Mouse (Mus musculus): ENCODE data around the gene Prkg2.

Gene Prkg2

GRCm38 (mm10) chr5:99036596-99037441, at the start of gene Prkg2:
Gene Prkg2 (minus strand): TSS chr5:99037351.
- peak within 1 kb of the TSS; percentile 77 for H3K4me3 ChIP-seq (replicated peaks; ENCODE audit: low read length)
- no peaks in the 10 kb centered on the region for H3K36me3 ChIP-seq (ENCODE audit: insufficient read depth, low read length)
- peaks cover 77% of the 10 kb centered on the region for H3K27me3 ChIP-seq (ENCODE audit: insufficient read depth, low read length)
- TF ChIP-seq POU5F1 (IDR thresholded peaks at IDR 0.05; ENCODE audit: borderline replicate concordance, low read length) (no peak), NANOG (IDR thresholded peaks at IDR 0.05; ENCODE audit: borderline replicate concordance, low read length) (no peak)
- peaks cover 18% of the 10 kb centered on the region for H3K4me1 ChIP-seq (replicated peaks; ENCODE audit: low read depth, low read length)
- H3K9me3 ChIP-seq (ENCODE audit: low read length): no peaks in the 10 kb centered on the region

DNA sequence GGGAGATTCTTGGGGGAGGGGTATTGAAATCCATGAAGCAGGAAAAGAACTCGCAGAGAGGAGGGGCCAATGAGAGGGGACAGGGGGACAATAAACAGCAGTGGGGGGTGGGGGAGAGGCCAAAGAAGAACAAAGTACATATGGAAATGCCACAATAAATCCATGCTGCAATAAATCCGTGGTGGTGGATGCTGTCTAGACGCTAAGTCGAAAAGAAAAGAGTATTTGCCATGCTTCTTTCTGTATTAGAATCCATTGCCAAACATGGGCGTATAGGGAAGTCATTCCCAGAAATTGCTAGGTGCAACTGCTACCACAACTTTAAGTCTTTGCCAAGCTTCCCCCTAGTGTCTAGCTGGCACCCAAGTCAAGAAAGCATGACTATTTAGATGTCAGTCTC, 46.8 kb upstream of the Prkg2 start:
- TF ChIP-seq POU5F1 (IDR thresholded peaks at IDR 0.05; ENCODE audit: borderline replicate concordance, low read length): no peak
- TF ChIP-seq NANOG (IDR thresholded peaks at IDR 0.05; ENCODE audit: borderline replicate concordance, low read length): no peak
- TF ChIP-seq CTCF (conservative IDR thresholded peaks at IDR 0.05; ENCODE audit: low read length): no peak
- no peaks in the 10 kb centered on the region for H3K9me3 ChIP-seq (ENCODE audit: low read length)

DNA sequence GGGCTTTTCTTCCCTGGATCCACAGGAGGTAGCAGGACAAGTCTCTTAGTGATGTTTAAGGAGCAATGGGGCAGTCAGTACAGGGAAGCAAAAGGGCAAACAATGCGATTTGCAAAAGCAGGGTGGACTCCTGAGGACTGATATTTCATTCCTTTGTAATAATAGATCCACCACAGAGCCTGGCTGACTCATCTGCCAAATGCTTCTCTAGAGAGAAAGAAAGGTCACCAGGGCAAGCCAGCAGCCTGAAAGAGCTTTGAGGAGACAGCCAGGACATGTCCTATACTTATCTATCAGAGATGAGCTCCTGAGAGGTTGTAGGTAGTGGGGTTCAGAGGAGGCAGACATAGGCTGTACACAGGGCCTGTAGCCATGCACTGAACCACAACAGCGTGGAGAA, 41.2 kb upstream of the Prkg2 start:
- TF ChIP-seq CTCF (conservative IDR thresholded peaks at IDR 0.05; ENCODE audit: low read length) (no peak), POU5F1 (IDR thresholded peaks at IDR 0.05; ENCODE audit: borderline replicate concordance, low read length) (no peak), NANOG (IDR thresholded peaks at IDR 0.05; ENCODE audit: borderline replicate concordance, low read length) (no peak)
- Histone ChIP-seq H3K4me3 (replicated peaks; ENCODE audit: low read length) (no peak overlapping the region), H3K9me3 (ENCODE audit: low read length) (no peaks in the 10 kb centered on the region), H3K4me1 (replicated peaks; ENCODE audit: low read depth, low read length) (no peaks in the 10 kb centered on the region), H3K36me3 (ENCODE audit: insufficient read depth, low read length) (no peaks in the 10 kb centered on the region), H3K27me3 (ENCODE audit: insufficient read depth, low read length) (no peaks in the 10 kb centered on the region)

More for the DNA sequence above, 46.8 kb upstream of the Prkg2 start:
- H3K36me3 ChIP-seq (ENCODE audit: insufficient read depth, low read length): no peaks in the 10 kb centered on the region
- no peaks in the 10 kb centered on the region for H3K27me3 ChIP-seq (ENCODE audit: insufficient read depth, low read length)
- no peak overlapping the region for H3K4me3 ChIP-seq (replicated peaks; ENCODE audit: low read length)
- H3K4me1 ChIP-seq (replicated peaks; ENCODE audit: low read depth, low read length): peaks cover 10% of the 10 kb centered on the region; the same call in 1 of the 2 replicates

DNA sequence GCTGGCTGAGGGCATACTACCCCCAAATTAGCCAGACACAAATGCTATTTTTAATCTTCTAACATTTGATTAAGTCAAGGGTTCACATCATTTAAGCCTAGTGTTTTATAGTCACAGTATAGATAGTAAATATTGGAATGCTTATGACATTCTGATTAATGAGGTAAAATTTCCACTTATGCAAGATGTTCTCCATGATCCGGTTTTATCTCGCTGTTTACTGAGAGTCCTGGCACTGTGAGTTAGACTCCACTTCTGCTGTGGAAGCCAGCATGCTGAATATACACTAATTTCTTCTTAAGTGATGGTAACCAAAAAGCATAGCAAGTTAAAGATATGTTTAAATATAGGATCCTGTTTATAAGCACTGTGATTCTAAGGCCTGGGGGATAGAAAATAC, 31.2 kb upstream of the Prkg2 start:
- Histone ChIP-seq H3K27me3 (ENCODE audit: insufficient read depth, low read length) (no peaks in the 10 kb centered on the region), H3K36me3 (ENCODE audit: insufficient read depth, low read length) (no peaks in the 10 kb centered on the region), H3K4me3 (replicated peaks; ENCODE audit: low read length) (no peak overlapping the region), H3K9me3 (ENCODE audit: low read length) (no peaks in the 10 kb centered on the region), H3K4me1 (replicated peaks; ENCODE audit: low read depth, low read length) (no peaks in the 10 kb centered on the region)
- TF ChIP-seq POU5F1 (IDR thresholded peaks at IDR 0.05; ENCODE audit: borderline replicate concordance, low read length): no peak
- no peak for TF ChIP-seq CTCF (conservative IDR thresholded peaks at IDR 0.05; ENCODE audit: low read length)
- TF ChIP-seq NANOG (IDR thresholded peaks at IDR 0.05; ENCODE audit: borderline replicate concordance, low read length): no peak

DNA sequence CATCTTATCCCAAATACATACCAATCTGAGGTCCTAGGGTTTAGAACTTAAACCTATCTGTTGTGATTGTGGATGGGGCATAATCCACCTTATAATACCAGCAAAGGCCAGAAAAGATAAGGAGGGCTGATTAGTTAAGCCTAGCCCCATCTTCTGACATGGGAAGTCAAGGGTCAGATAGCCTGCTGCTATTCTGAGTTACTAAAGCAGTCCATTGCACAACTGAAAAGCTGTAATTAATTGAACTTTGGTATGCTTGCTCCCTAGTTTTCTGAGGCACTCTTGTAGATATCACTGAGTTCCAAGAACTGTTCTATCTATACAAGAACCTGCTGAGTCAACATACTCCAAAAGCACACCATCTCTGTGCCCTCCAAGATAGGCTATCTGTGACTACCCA, 25.4 kb upstream of the Prkg2 start:
- Histone ChIP-seq H3K36me3 (ENCODE audit: insufficient read depth, low read length) (no peaks in the 10 kb centered on the region), H3K27me3 (ENCODE audit: insufficient read depth, low read length) (no peaks in the 10 kb centered on the region), H3K4me1 (replicated peaks; ENCODE audit: low read depth, low read length) (no peaks in the 10 kb centered on the region), H3K4me3 (replicated peaks; ENCODE audit: low read length) (no peak overlapping the region), H3K9me3 (ENCODE audit: low read length) (no peaks in the 10 kb centered on the region)
- TF ChIP-seq NANOG (IDR thresholded peaks at IDR 0.05; ENCODE audit: borderline replicate concordance, low read length) (no peak), POU5F1 (IDR thresholded peaks at IDR 0.05; ENCODE audit: borderline replicate concordance, low read length) (no peak), CTCF (conservative IDR thresholded peaks at IDR 0.05; ENCODE audit: low read length) (no peak)

DNA sequence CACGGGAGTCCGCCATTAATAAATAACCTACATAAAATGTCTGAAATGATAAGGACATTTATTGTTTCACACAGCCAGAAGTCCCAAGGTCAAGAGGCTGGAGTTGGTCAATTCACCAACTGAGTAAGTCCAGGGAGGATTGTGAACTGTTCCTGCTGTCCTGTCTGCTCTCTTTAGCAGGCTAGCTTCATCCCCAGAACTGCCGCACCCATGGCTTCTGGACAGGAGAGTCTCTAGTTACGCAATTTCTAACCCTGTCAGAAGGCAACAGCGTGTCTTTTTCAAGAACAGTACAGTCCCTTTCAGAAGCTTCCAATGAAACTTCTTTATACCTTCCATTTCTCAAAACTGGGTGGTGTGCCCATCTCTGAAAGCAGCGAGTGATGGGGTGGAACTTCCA, 1.9 kb upstream of the Prkg2 start:
- H3K4me1 ChIP-seq (replicated peaks; ENCODE audit: low read depth, low read length): peaks cover 28% of the 10 kb centered on the region
- TF ChIP-seq NANOG (IDR thresholded peaks at IDR 0.05; ENCODE audit: borderline replicate concordance, low read length): no peak
- TF ChIP-seq CTCF (conservative IDR thresholded peaks at IDR 0.05; ENCODE audit: low read length): no peak
- TF ChIP-seq POU5F1 (IDR thresholded peaks at IDR 0.05; ENCODE audit: borderline replicate concordance, low read length): no peak

DNA sequence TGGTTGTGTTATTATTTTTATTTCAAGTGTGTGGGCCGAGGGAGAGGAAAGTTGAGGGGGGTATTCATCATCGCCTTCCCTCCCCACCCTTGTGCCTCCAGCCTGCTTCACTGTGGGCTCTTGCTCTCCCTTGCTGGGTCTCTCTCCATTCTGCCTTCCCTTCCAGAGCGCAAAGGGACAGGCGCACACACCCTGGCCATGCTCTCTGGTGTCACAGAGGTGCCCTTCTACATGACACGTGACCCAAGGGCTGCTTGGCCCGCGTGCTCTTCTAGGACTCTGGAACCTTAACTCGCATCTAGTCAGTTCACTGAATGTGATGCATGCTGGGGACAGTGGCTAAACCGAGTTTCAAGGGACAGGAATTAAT, 276 bp upstream of the Prkg2 start:
- TF ChIP-seq POU5F1 (IDR thresholded peaks at IDR 0.05; ENCODE audit: borderline replicate concordance, low read length): no peak
- TF ChIP-seq NANOG (IDR thresholded peaks at IDR 0.05; ENCODE audit: borderline replicate concordance, low read length): no peak
- no peak for TF ChIP-seq CTCF (conservative IDR thresholded peaks at IDR 0.05; ENCODE audit: low read length)
- H3K9me3 ChIP-seq (ENCODE audit: low read length): no peaks in the 10 kb centered on the region
- H3K4me1 ChIP-seq (replicated peaks; ENCODE audit: low read depth, low read length): peaks cover 22% of the 10 kb centered on the region

More for the DNA sequence above, 1.9 kb upstream of the Prkg2 start:
- Histone ChIP-seq H3K27me3 (ENCODE audit: insufficient read depth, low read length) (peaks cover 68% of the 10 kb centered on the region), H3K36me3 (ENCODE audit: insufficient read depth, low read length) (no peaks in the 10 kb centered on the region), H3K9me3 (ENCODE audit: low read length) (no peaks in the 10 kb centered on the region), H3K4me3 (replicated peaks; ENCODE audit: low read length) (no peak overlapping the region)

GRCm38 (mm10) chr5:99035961-99036360, 1.2 kb downstream of the Prkg2 start:
- peaks cover 18% of the 10 kb centered on the region for H3K4me1 ChIP-seq (replicated peaks; ENCODE audit: low read depth, low read length)
- no peak for TF ChIP-seq POU5F1 (IDR thresholded peaks at IDR 0.05; ENCODE audit: borderline replicate concordance, low read length)
- TF ChIP-seq NANOG (IDR thresholded peaks at IDR 0.05; ENCODE audit: borderline replicate concordance, low read length): peak; percentile 85
- TF ChIP-seq CTCF (conservative IDR thresholded peaks at IDR 0.05; ENCODE audit: low read length): no peak
- no peaks in the 10 kb centered on the region for H3K36me3 ChIP-seq (ENCODE audit: insufficient read depth, low read length)
- peaks cover 3% of the 10 kb centered on the region; the same call in 1 of the 2 replicates for H3K9me3 ChIP-seq (ENCODE audit: low read length)
- peaks cover 74% of the 10 kb centered on the region for H3K27me3 ChIP-seq (ENCODE audit: insufficient read depth, low read length)
- H3K4me3 ChIP-seq (replicated peaks; ENCODE audit: low read length): peak overlapping the region; percentile 77; the same call in 1 of the 2 replicates

More for the DNA sequence above, 276 bp upstream of the Prkg2 start:
- peaks cover 77% of the 10 kb centered on the region for H3K27me3 ChIP-seq (ENCODE audit: insufficient read depth, low read length)
- H3K4me3 ChIP-seq (replicated peaks; ENCODE audit: low read length): peak overlapping the region; percentile 77
- no peaks in the 10 kb centered on the region for H3K36me3 ChIP-seq (ENCODE audit: insufficient read depth, low read length)

All from E14TG2a.4 (cell line).